Mouse (Mus musculus) cortical plate, adult 2 months (tissue): ENCODE measurements around the gene Zfhx3.

ENCODE experiments used
- CTCF ChIP-seq: fragments of 200-500 bp; IDR thresholded peaks from 2 replicates; pipeline ENCODE4 v1.5.1; 2011; ENCODE audit warnings: mild to moderate bottlenecking, control low read depth, low read length; ENCODE audit not compliant: insufficient read depth; ENCODE audit errors: extremely low read depth
- POLR2A ChIP-seq: fragments of 200-500 bp; IDR thresholded peaks from 2 replicates; pipeline ENCODE4 v1.6.1; 2011; ENCODE audit warnings: mild to moderate bottlenecking, low read length, control low read depth; ENCODE audit not compliant: insufficient read depth; ENCODE audit errors: extremely low read depth

- TF ChIP-seq CTCF: no peak
- TF ChIP-seq POLR2A: no peak
Measured at GRCm38 (mm10) chr8:108770334-108770733, 827.9 kb downstream of the Zfhx3 start.
